Mouse (Mus musculus) liver, embryonic 13.5 days (tissue): Measurements from ENCODE around the gene Col4a2. TPM values are rescaled to one million over a fixed set of nuclear protein-coding genes. Genes with fewer than 3 reads are reported as not detected.
"Not testable (repeated sequence)": the region's sequence is repeated elsewhere in the genome, so short reads cannot be mapped to it uniquely, and the experiment has no call there.

Experiments
- ATAC-seq: fragments of 200-750 bp; cut with Nextera tagmentation; 2 replicates; pipeline ENCODE4 v1.8.0; 2017; ENCODE audit warnings: low read depth, mild to moderate bottlenecking, moderate number of reproducible peaks, moderate library complexity
- DNase-seq: peaks from one replicate; pipeline ENCODE4 v3.0.0; 2022
- H3K27ac ChIP-seq: fragments of 300-500 bp; sonication (generic); 2 replicates; pipeline ENCODE4 v1.5.1; 2015; ENCODE audit warnings: moderate library complexity, mild to moderate bottlenecking, inconsistent platforms
- H3K27me3 ChIP-seq: fragments of 300-500 bp; sonication (generic); 2 replicates; pipeline ENCODE4 v1.6.1; 2015; ENCODE audit warnings: mild to moderate bottlenecking, inconsistent platforms
- H3K36me3 ChIP-seq: fragments of 300-500 bp; sonication (generic); 2 replicates; pipeline ENCODE4 v1.6.1; 2015; ENCODE audit warnings: mild to moderate bottlenecking, inconsistent platforms
- H3K4me1 ChIP-seq: fragments of 300-500 bp; sonication (generic); replicated peaks from 2 replicates; pipeline ENCODE4 v1.6.1; 2015; ENCODE audit warnings: inconsistent platforms
- H3K4me2 ChIP-seq: fragments of 300-500 bp; sonication (generic); 2 replicates; pipeline ENCODE4 v1.6.1; 2015; ENCODE audit warnings: inconsistent platforms, mild to moderate bottlenecking, moderate library complexity
- H3K4me3 ChIP-seq: fragments of 300-500 bp; sonication (generic); replicated peaks from 2 replicates; pipeline ENCODE4 v1.5.1; 2015; ENCODE audit warnings: mild to moderate bottlenecking, inconsistent platforms
- H3K9ac ChIP-seq: fragments of 300-500 bp; sonication (generic); 2 replicates; pipeline ENCODE4 v1.6.1; 2015; ENCODE audit warnings: mild to moderate bottlenecking, inconsistent platforms
- H3K9me3 ChIP-seq: fragments of 300-500 bp; sonication (generic); replicated peaks from 2 replicates; pipeline ENCODE4 v1.6.1; 2016; ENCODE audit warnings: inconsistent platforms
- WGBS: fragments of 180-500 bp; shearing (Covaris S2); methylation state at CpG from one replicate; pipeline ENCODE4 v1.1.7; 2015; ENCODE audit not compliant: insufficient replicate concordance; 5-methylcytosine and 5-hydroxymethylcytosine counted together
- polyA plus RNA-seq: library from polyadenylated mRNA; unstranded; fragments of >200 nt; fragmentation: Nextera tagmentation; extraction: Ambion mirVana; gene quantifications from 2 replicates; pipeline ENCODE4 v1.2.1, GENCODE M21; 2015

The Col4a2 gene
- polyA plus RNA-seq, 1 experiment from 2014 or later = 5.4 TPM

DNA sequence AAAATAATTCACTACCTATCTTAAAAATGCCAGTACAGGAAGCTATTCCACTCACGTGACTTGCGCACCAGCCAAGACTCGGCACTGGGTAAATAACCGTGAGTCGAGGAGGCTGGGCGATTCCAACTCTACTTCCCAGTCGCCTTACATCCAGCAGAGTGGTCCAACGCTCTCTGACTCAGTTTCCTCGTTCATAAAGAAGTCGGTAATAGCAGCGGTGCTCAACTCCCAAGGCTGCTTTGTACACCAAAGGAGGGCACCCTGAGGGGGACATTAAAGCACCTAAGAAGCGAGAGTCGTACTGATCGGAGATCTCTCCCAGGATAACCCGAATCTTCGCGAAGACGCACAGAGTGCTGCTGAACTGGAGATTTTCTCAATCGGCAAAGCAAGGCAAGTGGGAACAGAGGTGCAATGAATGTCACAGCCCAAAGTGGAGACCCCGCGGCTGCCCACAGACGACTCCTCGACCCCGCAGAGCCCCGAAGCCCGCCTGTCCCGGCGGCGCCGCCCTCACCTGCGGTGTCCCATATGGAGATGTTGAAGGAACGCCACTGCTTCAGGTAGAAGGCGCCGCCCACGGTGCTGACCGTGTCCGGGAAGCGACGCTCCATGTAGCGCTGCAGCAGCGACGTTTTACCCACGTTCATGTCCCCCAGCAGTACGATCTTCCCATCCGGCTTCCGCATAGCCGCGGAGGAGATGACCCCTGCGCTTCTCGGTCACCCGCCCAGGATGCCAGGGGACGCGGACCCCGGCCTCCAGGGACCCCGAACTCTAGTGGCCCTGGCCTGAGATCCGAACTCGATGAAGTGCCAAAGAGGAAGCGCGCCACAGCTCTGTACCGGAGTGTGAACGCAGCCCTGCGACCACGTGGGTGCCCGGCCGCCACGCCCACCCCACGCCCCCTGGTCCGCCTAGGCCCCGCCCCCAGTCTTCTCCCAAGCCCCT lies 165.5 kb downstream of the Col4a2 start, which contains the start of gene Rab20:
Gene Rab20, minus strand, starts transcription at position 900 of the 951 bp plus-strand sequence.
- peak; percentile 41 for ATAC-seq
- H3K4me2 ChIP-seq = peak within 1 kb of the TSS; percentile 73
- WGBS = under 1% methylated on average over 69 of the region's 69 CpGs
- no peak within 1 kb of the TSS for H3K27ac ChIP-seq
- peaks cover 96% of the 10 kb centered on the region for H3K27me3 ChIP-seq
- peaks cover 53% of the 10 kb centered on the region for H3K4me1 ChIP-seq
- H3K9ac ChIP-seq = peak within 1 kb of the TSS; percentile 22; the same call in 1 of the 2 replicates
- DNase-seq = no peak
- no peaks in the 10 kb centered on the region for H3K9me3 ChIP-seq
- peak within 1 kb of the TSS; percentile 58 for H3K4me3 ChIP-seq
- H3K36me3 ChIP-seq = no peaks in the 10 kb centered on the region

DNA sequence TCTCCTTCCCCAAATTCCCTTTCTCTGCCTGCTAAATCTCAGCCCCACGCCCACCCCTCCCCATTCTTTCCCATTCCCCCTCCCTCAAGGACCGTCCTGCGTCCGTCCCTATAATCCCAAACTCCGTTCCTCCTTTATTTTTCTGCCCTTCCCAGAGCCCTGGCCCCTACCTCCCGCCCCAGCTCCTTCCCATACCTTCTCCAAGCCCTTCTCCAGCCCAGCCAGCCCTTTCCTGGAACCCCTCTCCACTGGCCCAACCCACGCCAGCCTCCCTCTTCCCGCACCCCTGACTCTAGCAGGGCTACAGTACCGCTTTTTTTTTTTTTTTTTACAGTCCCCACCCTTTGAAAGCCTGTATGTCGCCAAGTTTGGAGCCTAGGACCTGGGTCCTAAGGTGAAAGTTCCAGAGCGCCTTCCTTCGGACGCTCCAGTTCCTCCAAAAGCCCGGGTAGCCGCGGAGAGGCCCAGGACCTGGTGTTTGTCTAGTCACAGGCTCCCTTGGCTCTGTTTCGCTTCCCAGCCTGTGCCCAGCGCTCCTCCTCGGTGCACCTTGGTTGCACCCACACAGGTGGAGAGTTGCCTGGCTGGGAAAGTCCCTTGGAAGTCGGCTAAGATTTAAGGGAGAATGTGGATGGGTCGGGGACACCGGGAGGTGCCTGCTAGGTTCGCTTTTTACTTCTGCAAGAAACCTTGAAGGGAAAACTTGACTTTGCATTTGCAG lies 166.4 kb downstream of the Col4a2 start:
- 4% methylated on average over 22 of the region's 23 CpGs for WGBS
- H3K36me3 ChIP-seq = no peaks in the 10 kb centered on the region
- no peaks in the 10 kb centered on the region for H3K9me3 ChIP-seq
- H3K27me3 ChIP-seq = peaks cover 91% of the 10 kb centered on the region
- ATAC-seq (peak; percentile 7; the same call in 1 of the 2 replicates), DNase-seq (no peak)
- no peak overlapping the region for H3K27ac ChIP-seq
- peak overlapping the region; percentile 58 for H3K4me3 ChIP-seq
- H3K4me1 ChIP-seq = peaks cover 44% of the 10 kb centered on the region
- H3K9ac ChIP-seq = no peak overlapping the region
- peak overlapping the region; percentile 73 for H3K4me2 ChIP-seq

DNA sequence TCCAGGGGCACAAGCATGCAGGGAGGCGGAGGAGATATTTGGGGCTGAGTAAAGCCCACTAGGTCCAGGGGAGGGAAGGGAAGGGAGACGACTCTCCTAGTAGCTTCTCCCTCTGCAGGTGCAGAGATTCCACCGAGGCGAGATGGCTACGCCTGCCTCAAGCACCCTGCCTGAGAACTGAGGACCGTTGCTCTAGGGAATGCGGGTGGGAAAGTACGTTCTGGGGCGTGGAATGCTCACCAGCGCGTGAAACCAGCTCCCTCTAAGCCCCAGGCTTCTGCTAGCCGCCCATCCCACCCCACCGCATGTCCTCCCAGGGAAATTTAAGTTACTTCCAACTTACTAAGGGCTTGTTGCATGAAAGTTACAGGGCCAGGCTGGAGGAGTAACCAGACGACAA lies 167.0 kb downstream of the Col4a2 start:
- H3K9ac ChIP-seq = no peak overlapping the region
- WGBS = 9% methylated on average over 14 of the region's 14 CpGs
- H3K36me3 ChIP-seq = no peaks in the 10 kb centered on the region
- no peaks in the 10 kb centered on the region for H3K9me3 ChIP-seq
- no peak for DNase-seq
- no peak overlapping the region for H3K4me3 ChIP-seq
- H3K27ac ChIP-seq = no peak overlapping the region
- H3K4me2 ChIP-seq = no peak overlapping the region
- peaks cover 85% of the 10 kb centered on the region for H3K27me3 ChIP-seq
- ATAC-seq = no peak
- H3K4me1 ChIP-seq = peaks cover 39% of the 10 kb centered on the region

DNA sequence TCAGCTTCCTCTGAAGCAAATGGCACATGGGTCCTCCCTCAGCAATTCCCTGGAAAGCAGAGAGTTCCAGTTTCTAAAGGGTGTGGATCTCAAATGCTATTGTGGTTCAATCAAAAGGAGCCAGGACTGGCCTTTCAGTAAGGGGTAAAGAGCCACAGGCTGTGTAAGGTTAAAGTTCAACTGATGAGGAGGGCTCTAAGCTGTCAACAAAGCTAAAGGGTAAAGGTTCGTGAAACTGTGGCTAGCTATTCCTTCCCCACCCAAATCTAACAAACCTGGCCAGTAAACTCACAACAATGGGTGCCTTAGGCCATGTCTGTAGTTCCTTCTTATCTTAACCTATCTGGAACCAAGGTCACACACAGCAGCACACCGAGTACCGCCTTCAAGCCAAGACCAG lies 169.3 kb downstream of the Col4a2 start:
- DNase-seq = no peak
- ATAC-seq = no peak
- H3K4me1 ChIP-seq = peaks cover 23% of the 10 kb centered on the region
- H3K4me3 ChIP-seq = no peak overlapping the region
- 60% methylated on average over 3 of the region's 3 CpGs for WGBS
- no peaks in the 10 kb centered on the region for H3K9me3 ChIP-seq
- no peak overlapping the region for H3K27ac ChIP-seq
- no peaks in the 10 kb centered on the region for H3K36me3 ChIP-seq
- H3K27me3 ChIP-seq = peaks cover 63% of the 10 kb centered on the region
- H3K4me2 ChIP-seq = no peak overlapping the region
- no peak overlapping the region for H3K9ac ChIP-seq

DNA sequence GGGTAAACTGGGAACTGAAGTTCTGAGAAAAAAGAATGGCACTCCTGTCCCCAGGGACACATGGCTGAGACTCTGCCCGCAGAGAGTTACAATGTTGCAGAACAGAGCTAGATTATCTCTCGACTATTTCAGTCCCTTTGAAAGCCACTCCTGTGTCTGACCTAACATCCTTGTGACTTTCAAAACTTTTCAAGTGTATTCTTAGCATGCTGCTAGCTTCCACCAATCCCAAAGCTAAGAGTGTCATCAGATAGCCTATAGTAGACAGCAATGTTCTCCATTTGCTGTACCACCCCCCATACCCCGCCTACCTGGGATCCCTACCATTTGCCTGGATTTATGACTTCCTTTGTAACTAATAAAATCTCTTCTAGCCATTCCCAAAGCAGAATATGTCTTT lies 169.9 kb downstream of the Col4a2 start:
- DNase-seq (no peak), ATAC-seq (no peak)
- Histone ChIP-seq H3K27ac (no peak overlapping the region), H3K4me1 (peaks cover 23% of the 10 kb centered on the region), H3K9me3 (no peaks in the 10 kb centered on the region), H3K9ac (no peak overlapping the region), H3K4me2 (no peak overlapping the region), H3K27me3 (peaks cover 56% of the 10 kb centered on the region), H3K36me3 (no peaks in the 10 kb centered on the region), H3K4me3 (no peak overlapping the region)
- WGBS = 42% methylated on average over 3 of the region's 3 CpGs

DNA sequence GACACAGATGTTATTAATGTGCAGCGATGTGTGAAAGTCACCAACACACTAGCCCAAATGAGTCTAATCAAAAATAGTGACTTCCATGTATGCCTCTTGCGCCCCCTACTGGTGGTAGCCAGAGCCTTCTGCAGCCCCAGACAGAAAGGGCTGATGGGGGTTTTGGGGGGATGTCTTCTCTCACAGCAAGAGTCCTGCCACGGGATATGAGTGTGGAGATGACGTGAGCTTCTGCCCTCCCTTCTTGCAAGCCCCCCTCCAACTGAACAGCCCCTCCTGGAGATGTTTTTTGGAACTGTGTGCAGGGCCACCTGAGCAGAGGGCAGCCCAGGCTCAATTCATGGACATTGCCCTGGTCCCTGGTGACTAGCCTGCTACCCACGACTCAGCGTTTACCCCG lies 173.5 kb downstream of the Col4a2 start:
- Histone ChIP-seq H3K4me3 (no peak overlapping the region), H3K9me3 (no peaks in the 10 kb centered on the region), H3K27me3 (peaks cover 42% of the 10 kb centered on the region), H3K27ac (no peak overlapping the region), H3K4me1 (0 out of 2 replicates have a peak, but pooled peaks cover 9% of the 10 kb centered on the region), H3K4me2 (no peak overlapping the region), H3K9ac (no peak overlapping the region), H3K36me3 (no peaks in the 10 kb centered on the region)
- WGBS = 10% methylated on average over 7 of the region's 7 CpGs
- DNase-seq = peak; percentile 25
- no peak for ATAC-seq

DNA sequence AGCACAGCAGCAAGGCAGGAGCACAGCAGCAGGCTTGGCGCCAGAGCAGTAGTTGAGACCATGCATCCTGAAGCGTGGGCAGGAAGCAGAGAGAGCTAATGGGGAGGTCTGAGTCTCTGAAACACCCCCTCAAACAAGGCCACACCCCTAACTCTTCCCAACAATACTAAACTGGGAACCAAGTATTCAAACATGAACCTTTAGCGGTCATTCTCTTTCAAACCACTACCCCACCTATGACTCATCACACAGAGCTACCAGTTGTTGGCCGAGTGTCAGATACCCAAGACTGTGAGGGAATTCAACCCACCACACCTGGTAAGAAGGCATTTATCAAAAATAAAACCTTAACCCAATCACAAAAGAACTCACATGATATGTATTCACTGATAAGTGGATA lies 174.6 kb downstream of the Col4a2 start:
- Histone ChIP-seq H3K36me3 (no peaks in the 10 kb centered on the region), H3K9me3 (no peaks in the 10 kb centered on the region), H3K9ac (no peak overlapping the region), H3K27me3 (peaks cover 37% of the 10 kb centered on the region), H3K4me1 (0 out of 2 replicates have a peak, but pooled peaks cover 2% of the 10 kb centered on the region), H3K4me2 (no peak overlapping the region), H3K4me3 (no peak overlapping the region), H3K27ac (no peak overlapping the region)
- DNase-seq = no peak
- ATAC-seq = no peak
- WGBS = 44% methylated on average over 4 of the region's 4 CpGs

DNA sequence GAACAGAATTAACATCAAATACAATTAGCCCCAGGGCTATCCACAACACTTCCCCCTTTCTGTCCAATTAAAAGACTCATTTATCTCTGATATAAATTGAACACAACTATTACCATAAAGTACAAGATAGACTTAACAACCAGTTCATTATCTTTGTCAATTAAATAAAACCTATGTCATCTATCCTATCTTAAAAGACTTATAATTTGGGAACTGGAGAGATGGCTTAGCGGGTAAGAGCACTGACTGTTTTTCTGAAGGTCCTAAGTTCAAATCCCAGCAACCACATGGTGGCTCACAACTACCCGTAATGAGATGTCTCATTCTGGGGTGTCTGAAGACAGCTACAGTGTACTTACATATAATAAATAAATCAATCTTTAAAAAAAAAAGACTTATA lies 179.7 kb downstream of the Col4a2 start:
- not testable (repeated sequence) for H3K36me3 ChIP-seq, ATAC-seq, H3K9me3 ChIP-seq, H3K4me3 ChIP-seq, DNase-seq, H3K27ac ChIP-seq, H3K9ac ChIP-seq, H3K4me1 ChIP-seq, H3K4me2 ChIP-seq
- WGBS = 60% methylated on average over 2 of the region's 2 CpGs
- peaks cover 36% of the 10 kb centered on the region for H3K27me3 ChIP-seq

DNA sequence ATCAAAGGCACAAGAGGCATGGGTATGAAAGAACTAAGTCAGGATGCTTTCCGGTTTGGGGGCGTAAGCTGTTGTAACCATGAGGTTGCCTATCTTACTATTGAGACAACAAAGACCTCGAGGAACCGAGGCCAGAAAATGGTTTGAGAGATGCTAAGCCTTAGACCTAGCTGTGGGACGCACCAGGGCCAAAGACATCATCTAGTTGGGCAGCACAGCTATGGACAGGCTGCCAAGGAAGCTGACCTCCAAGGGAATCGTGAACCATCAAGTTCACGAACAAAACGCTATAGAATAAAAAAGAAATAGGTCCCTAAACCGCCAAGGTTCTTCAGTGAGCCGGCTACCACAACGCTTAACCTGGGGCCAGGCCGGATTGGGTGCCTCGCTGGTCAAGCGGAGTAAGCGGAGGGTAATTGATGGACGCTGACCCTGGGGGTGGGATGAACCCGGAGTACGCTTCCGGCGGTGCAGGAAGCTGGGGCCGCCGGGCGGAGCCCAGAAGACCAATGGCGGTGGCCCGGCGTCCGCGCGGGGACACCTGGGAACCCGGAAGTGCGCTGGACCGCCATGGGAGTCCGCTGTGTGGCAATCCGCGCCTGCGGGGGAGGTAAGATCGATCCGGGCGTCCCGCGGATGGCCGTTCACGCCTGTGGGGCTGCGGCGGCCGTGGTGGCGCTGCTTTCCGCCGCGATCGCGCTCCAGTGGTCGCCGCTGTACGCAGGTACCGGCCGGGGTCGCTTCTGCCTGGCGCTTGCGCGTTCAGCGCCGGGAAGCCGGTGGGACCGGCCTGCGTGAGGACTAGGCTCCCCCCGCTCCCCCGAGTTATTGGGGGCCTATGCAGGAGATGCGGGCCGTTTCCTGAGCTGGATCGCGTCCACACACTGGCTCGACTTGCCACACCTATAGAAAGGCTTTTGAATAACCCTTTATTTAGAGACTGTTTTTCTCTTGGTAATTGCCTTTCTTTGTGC lies 184.7 kb downstream of the Col4a2 start, which contains the start of gene Naxd:
Gene Naxd, plus strand, starts transcription at position 490 of the 974 bp plus-strand sequence.
- Histone ChIP-seq H3K36me3 (peaks cover 10% of the 10 kb centered on the region), H3K4me1 (peaks cover 29% of the 10 kb centered on the region), H3K4me3 (peak within 1 kb of the TSS; percentile 96), H3K9me3 (no peaks in the 10 kb centered on the region), H3K27me3 (peaks cover 10% of the 10 kb centered on the region; the same call in 1 of the 2 replicates), H3K4me2 (peak within 1 kb of the TSS; percentile 85), H3K27ac (peak within 1 kb of the TSS; percentile 61), H3K9ac (peak within 1 kb of the TSS; percentile 89)
- DNase-seq = peak; percentile 86
- 4% methylated on average over 73 of the region's 73 CpGs for WGBS
- peak; percentile 99 for ATAC-seq

DNA sequence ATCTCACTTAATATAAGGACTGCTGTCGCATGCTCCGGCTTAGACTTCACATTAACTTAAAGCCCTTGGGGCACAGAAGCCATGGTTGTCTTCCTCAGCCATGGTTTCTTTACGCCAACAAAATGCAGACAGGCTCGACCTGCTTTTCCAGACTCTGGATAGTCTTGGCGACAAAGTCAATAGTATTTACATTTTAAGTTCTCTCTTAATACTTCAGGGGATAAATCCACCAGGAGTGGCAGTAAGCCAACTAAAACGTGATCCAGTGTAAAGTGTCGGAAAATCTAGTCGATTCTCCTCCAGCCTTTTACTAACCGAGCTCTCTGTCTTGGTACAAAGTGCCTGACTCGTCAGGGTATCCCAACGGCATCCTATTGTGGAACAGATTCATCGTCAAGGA lies 185.7 kb downstream of the Col4a2 start:
- ATAC-seq = no peak
- no peaks in the 10 kb centered on the region for H3K9me3 ChIP-seq
- H3K4me3 ChIP-seq = peak overlapping the region; percentile 96
- DNase-seq = no peak
- H3K36me3 ChIP-seq = peaks cover 19% of the 10 kb centered on the region
- no peak overlapping the region; the same call in 1 of the 2 replicates for H3K27ac ChIP-seq
- WGBS = 59% methylated on average over 12 of the region's 12 CpGs
- peaks cover 10% of the 10 kb centered on the region; the same call in 1 of the 2 replicates for H3K27me3 ChIP-seq
- H3K9ac ChIP-seq = peak overlapping the region; percentile 89
- peak overlapping the region; percentile 85 for H3K4me2 ChIP-seq
- H3K4me1 ChIP-seq = peaks cover 29% of the 10 kb centered on the region
